Mouse (Mus musculus): ENCODE measurements around the gene Actr3b. TPM values are rescaled to one million over a fixed set of nuclear protein-coding genes. Genes with fewer than 3 reads are reported as not detected.
"Not testable (repeated sequence)": the region's sequence is repeated elsewhere in the genome, so short reads cannot be mapped to it uniquely, and the experiment has no call there.

Gene Actr3b
- total and polyA plus RNA-seq, 2 experiments from 2014 or later, result 18.8 to 58.1 TPM

- Histone ChIP-seq H3K27me3 (ENCODE audit: insufficient read depth, low read length) (no peaks in the 10 kb centered on the region), H3K27ac (no peak overlapping the region), H3K4me3 (ENCODE audit: low read length) (no peak overlapping the region), H3K9ac (replicated peaks; ENCODE audit: low read length) (no peak overlapping the region), H3K4me1 (ENCODE audit: insufficient read depth, low read length) (no peaks in the 10 kb centered on the region), H3K36me3 (ENCODE audit: insufficient read depth, low read length) (no peaks in the 10 kb centered on the region), H3K4me2 (ENCODE audit: low read depth, low read length) (no peak overlapping the region), H3K9me3 (ENCODE audit: low read length) (no peaks in the 10 kb centered on the region)
- ATAC-seq, result peak; percentile 56; the same call in 1 of the 2 replicates
- 41% methylated on average over 9 of the region's 9 CpGs for WGBS
- peak; percentile 82 for DNase-seq (ENCODE audit: low spot score)
- TF ChIP-seq CTCF (IDR thresholded peaks at IDR 0.05; ENCODE audit: low read depth), result peak; percentile 79
These were observed 88.3 kb downstream of the Actr3b start for GRCm38 (mm10) chr5:25848058-25848457.

- H3K4me3 ChIP-seq (ENCODE audit: low read length), result no peak overlapping the region
- no peak for TF ChIP-seq CTCF (IDR thresholded peaks at IDR 0.05; ENCODE audit: low read depth)
These were observed 106.4 kb downstream of the Actr3b start for GRCm38 (mm10) chr5:25866201-25866600.

DNA sequence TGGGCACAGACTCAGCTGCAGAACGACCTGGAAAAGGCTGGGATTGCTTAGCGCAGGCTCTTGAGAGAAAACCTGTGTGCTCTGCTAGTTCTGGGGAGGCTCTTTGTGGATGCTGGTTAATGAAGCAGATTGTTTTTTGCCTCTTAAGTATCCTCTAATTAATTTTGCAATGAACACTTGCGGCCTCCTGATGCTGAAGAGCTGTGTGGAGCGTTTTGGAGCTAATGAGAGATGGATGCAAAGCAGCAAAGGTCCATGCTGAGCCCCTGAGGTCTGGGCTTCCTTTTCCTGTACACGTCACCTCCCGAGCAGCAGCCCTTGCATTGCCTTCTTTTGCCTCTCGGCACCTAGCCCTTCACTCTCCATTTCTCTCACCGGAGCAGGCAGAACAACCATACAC lies 110.1 kb downstream of the Actr3b start:
- no peaks in the 10 kb centered on the region for H3K27me3 ChIP-seq (ENCODE audit: insufficient read depth, low read length)
- H3K4me3 ChIP-seq (ENCODE audit: low read length), result no peak overlapping the region
- TF ChIP-seq CTCF (IDR thresholded peaks at IDR 0.05; ENCODE audit: low read depth), result no peak
- no peaks in the 10 kb centered on the region for H3K9me3 ChIP-seq (ENCODE audit: low read length)
- H3K27ac ChIP-seq, result peak overlapping the region; percentile 46
- DNase-seq (ENCODE audit: low spot score) (peak; percentile 21), ATAC-seq (peak; percentile 27; the same call in 1 of the 2 replicates)
- no peak overlapping the region for H3K4me2 ChIP-seq (ENCODE audit: low read depth, low read length)
- H3K4me1 ChIP-seq (ENCODE audit: insufficient read depth, low read length), result no peaks in the 10 kb centered on the region
- H3K36me3 ChIP-seq (ENCODE audit: insufficient read depth, low read length), result no peaks in the 10 kb centered on the region
- WGBS, result 53% methylated on average over 8 of the region's 8 CpGs
- H3K9ac ChIP-seq (replicated peaks; ENCODE audit: low read length), result no peak overlapping the region

More at GRCm38 (mm10) chr5:25866201-25866600, 106.4 kb downstream of the Actr3b start:
- Histone ChIP-seq H3K27ac (no peak overlapping the region), H3K9ac (replicated peaks; ENCODE audit: low read length) (no peak overlapping the region), H3K4me2 (ENCODE audit: low read depth, low read length) (no peak overlapping the region), H3K9me3 (ENCODE audit: low read length) (no peaks in the 10 kb centered on the region), H3K27me3 (ENCODE audit: insufficient read depth, low read length) (no peaks in the 10 kb centered on the region), H3K4me1 (ENCODE audit: insufficient read depth, low read length) (no peaks in the 10 kb centered on the region), H3K36me3 (ENCODE audit: insufficient read depth, low read length) (no peaks in the 10 kb centered on the region)
- DNase-seq (ENCODE audit: low spot score) (no peak), ATAC-seq (no peak)
- 81% methylated on average over 3 of the region's 3 CpGs for WGBS

- no peaks in the 10 kb centered on the region for H3K9me3 ChIP-seq (ENCODE audit: low read length)
- no peaks in the 10 kb centered on the region for H3K27me3 ChIP-seq (ENCODE audit: insufficient read depth, low read length)
- no peak overlapping the region for H3K4me2 ChIP-seq (ENCODE audit: low read depth, low read length)
- no peaks in the 10 kb centered on the region for H3K4me1 ChIP-seq (ENCODE audit: insufficient read depth, low read length)
- no peak overlapping the region for H3K27ac ChIP-seq
- H3K4me3 ChIP-seq (ENCODE audit: low read length), result no peak overlapping the region
- no peak for DNase-seq (ENCODE audit: low spot score)
- ATAC-seq, result no peak
- 62% methylated on average over 3 of the region's 3 CpGs for WGBS
- TF ChIP-seq CTCF (IDR thresholded peaks at IDR 0.05; ENCODE audit: low read depth), result peak; percentile 52
- no peaks in the 10 kb centered on the region for H3K36me3 ChIP-seq (ENCODE audit: insufficient read depth, low read length)
- H3K9ac ChIP-seq (replicated peaks; ENCODE audit: low read length), result no peak overlapping the region
These were observed 110.8 kb downstream of the Actr3b start for GRCm38 (mm10) chr5:25870632-25871031.

GRCm38 (mm10) chr5:25871342-25872023 lies 111.7 kb downstream of the Actr3b start:
- no peaks in the 10 kb centered on the region for H3K9me3 ChIP-seq (ENCODE audit: low read length)
- H3K9ac ChIP-seq (replicated peaks; ENCODE audit: low read length), result no peak overlapping the region
- WGBS, result 62% methylated on average over 12 of the region's 12 CpGs
- no peak for ATAC-seq
- no peaks in the 10 kb centered on the region for H3K36me3 ChIP-seq (ENCODE audit: insufficient read depth, low read length)
- no peaks in the 10 kb centered on the region for H3K27me3 ChIP-seq (ENCODE audit: insufficient read depth, low read length)
- no peak overlapping the region for H3K4me3 ChIP-seq (ENCODE audit: low read length)
- no peak overlapping the region for H3K27ac ChIP-seq
- H3K4me2 ChIP-seq (ENCODE audit: low read depth, low read length), result no peak overlapping the region
- no peaks in the 10 kb centered on the region for H3K4me1 ChIP-seq (ENCODE audit: insufficient read depth, low read length)
- no peak for TF ChIP-seq CTCF (IDR thresholded peaks at IDR 0.05; ENCODE audit: low read depth)
- DNase-seq (ENCODE audit: low spot score), result peak; percentile 65

DNA sequence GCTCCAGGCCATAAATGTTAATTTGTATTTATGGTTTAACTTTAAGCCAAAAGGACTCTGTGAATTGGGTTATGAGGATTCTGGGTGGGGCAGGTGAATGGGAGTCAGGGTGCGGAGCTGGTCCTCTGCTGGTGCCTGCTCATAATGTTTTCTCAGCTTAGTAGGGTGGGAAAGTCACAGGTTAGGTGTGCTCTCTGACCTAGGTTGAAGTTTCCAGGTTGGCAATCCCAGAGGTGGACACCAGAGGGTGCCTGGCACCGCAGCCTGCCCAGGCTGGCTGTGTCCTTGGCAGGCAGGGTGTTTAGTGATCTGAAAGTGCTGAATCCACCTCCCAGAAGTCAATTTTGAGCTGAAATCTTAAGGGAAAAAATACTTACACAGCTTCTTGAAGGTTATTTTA lies 113.2 kb downstream of the Actr3b start:
- Histone ChIP-seq H3K27me3 (ENCODE audit: insufficient read depth, low read length) (no peaks in the 10 kb centered on the region), H3K27ac (no peak overlapping the region), H3K4me1 (ENCODE audit: insufficient read depth, low read length) (no peaks in the 10 kb centered on the region), H3K36me3 (ENCODE audit: insufficient read depth, low read length) (no peaks in the 10 kb centered on the region), H3K9ac (replicated peaks; ENCODE audit: low read length) (no peak overlapping the region), H3K9me3 (ENCODE audit: low read length) (no peaks in the 10 kb centered on the region), H3K4me3 (ENCODE audit: low read length) (no peak overlapping the region), H3K4me2 (ENCODE audit: low read depth, low read length) (no peak overlapping the region)
- ATAC-seq (no peak), DNase-seq (ENCODE audit: low spot score) (peak; percentile 70)
- 68% methylated on average over 2 of the region's 2 CpGs for WGBS
- TF ChIP-seq CTCF (IDR thresholded peaks at IDR 0.05; ENCODE audit: low read depth), result peak; percentile 78

DNA sequence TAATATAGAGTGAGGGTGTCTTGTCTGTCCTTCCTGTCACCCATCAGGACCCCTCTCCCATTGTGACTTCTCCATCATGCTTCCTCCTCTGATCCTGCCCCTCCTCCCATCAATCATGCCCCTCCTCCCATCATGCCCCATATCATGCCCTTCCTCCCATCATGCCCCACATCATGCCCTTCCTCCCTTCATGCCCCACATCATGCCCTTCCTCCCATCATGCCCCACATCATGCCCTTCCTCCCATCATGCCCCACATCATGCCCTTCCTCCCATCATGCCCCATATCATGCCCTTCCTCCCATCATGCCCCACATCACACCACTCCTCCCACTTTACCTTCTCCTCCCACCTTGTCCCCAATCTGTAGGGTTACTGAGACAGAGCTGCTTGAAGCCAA lies 116.1 kb downstream of the Actr3b start:
- H3K36me3 ChIP-seq (ENCODE audit: insufficient read depth, low read length); H3K27ac ChIP-seq; H3K9ac ChIP-seq (replicated peaks; ENCODE audit: low read length); H3K4me1 ChIP-seq (ENCODE audit: insufficient read depth, low read length); H3K4me2 ChIP-seq (ENCODE audit: low read depth, low read length); H3K4me3 ChIP-seq (ENCODE audit: low read length); ATAC-seq; H3K27me3 ChIP-seq (ENCODE audit: insufficient read depth, low read length); H3K9me3 ChIP-seq (ENCODE audit: low read length); DNase-seq (ENCODE audit: low spot score): not testable (repeated sequence)

All from hindbrain, postnatal 0 days (tissue).